ENCODE assay signal across 8 mouse cellular contexts in genomic region chr4:115890553-115890952, GRCm38 (mm10). TPM values are rescaled to one million over a fixed set of nuclear protein-coding genes. Genes with fewer than 3 reads are reported as not detected.
DNase-seq lines count a peak whose midpoint lies in the region; ATAC-seq lines count a peak whose summit lies in the region.

Gene 6430628N08Rik (plus strand): TSS chr4:115890665.

- H3K27me3 ChIP-seq in embryonic facial prominence, embryonic 13.5 days, result peaks cover 57% of the 10 kb centered on the region
- peaks cover 84% of the 10 kb centered on the region for H3K27me3 ChIP-seq in limb, embryonic 10.5 days (ENCODE audit: low read depth, poor library complexity, severe bottlenecking)
- H3K27me3 ChIP-seq in neural tube, embryonic 12.5 days (replicated peaks), result peaks cover 39% of the 10 kb centered on the region

- no peak for ATAC-seq in embryonic facial prominence, embryonic 13.5 days (ENCODE audit: insufficient number of reproducible peaks, insufficient read depth, low FRiP score, low TSS enrichment, low read depth)
- 0 out of 2 replicates have a peak, but pooled peaks have one; percentile 7 for ATAC-seq in neural tube, embryonic 12.5 days (ENCODE audit: low FRiP score, low read depth)

- H3K4me1 ChIP-seq in embryonic facial prominence, embryonic 13.5 days, result peaks cover 11% of the 10 kb centered on the region
- H3K4me1 ChIP-seq in limb, embryonic 10.5 days, result peaks cover 19% of the 10 kb centered on the region
- H3K4me1 ChIP-seq in neural tube, embryonic 12.5 days, result peaks cover 11% of the 10 kb centered on the region

- H3K27ac ChIP-seq in embryonic facial prominence, embryonic 13.5 days, result no peak within 1 kb of the TSS
- H3K27ac ChIP-seq in limb, embryonic 10.5 days, result peak within 1 kb of the TSS; percentile 46; the same call in 1 of the 2 replicates
- no peak within 1 kb of the TSS for H3K27ac ChIP-seq in neural tube, embryonic 12.5 days

- DNase-seq in kidney, postnatal 4 days, result peak; percentile 29 to 45
- DNase-seq in kidney, adult 18-20 months, result no peak
- peak; percentile 58 for DNase-seq in limb, embryonic 10.5 days (ENCODE audit: low spot score)
- DNase-seq in thymus, adult 18-20 months, result no peak
- DNase-seq in thymus, postnatal 4 days, result no peak
- DNase-seq in spleen, postnatal 36 days (ENCODE audit: low spot score in 2 of 2), result no peak

- WGBS in embryonic facial prominence, embryonic 13.5 days, result 1% methylated on average over 31 of the region's 31 CpGs
- under 1% methylated on average over 31 of the region's 31 CpGs for WGBS in limb, embryonic 10.5 days
- WGBS in neural tube, embryonic 12.5 days, result under 1% methylated on average over 31 of the region's 31 CpGs

- peak within 1 kb of the TSS; percentile 49 for H3K9ac ChIP-seq in embryonic facial prominence, embryonic 13.5 days
- H3K9ac ChIP-seq in neural tube, embryonic 12.5 days, result 0 out of 2 replicates have a peak within 1 kb of the TSS, but pooled peaks have one; percentile 17

- no peaks in the 10 kb centered on the region for H3K36me3 ChIP-seq in embryonic facial prominence, embryonic 13.5 days
- H3K36me3 ChIP-seq in limb, embryonic 10.5 days, result no peaks in the 10 kb centered on the region
- H3K36me3 ChIP-seq in neural tube, embryonic 12.5 days, result no peaks in the 10 kb centered on the region

- H3K9me3 ChIP-seq in embryonic facial prominence, embryonic 13.5 days, result no peaks in the 10 kb centered on the region
- no peaks in the 10 kb centered on the region for H3K9me3 ChIP-seq in limb, embryonic 10.5 days (replicated peaks)
- no peaks in the 10 kb centered on the region for H3K9me3 ChIP-seq in neural tube, embryonic 12.5 days

- H3K4me3 ChIP-seq in embryonic facial prominence, embryonic 13.5 days, result peak within 1 kb of the TSS; percentile 34
- peak within 1 kb of the TSS; percentile 51 for H3K4me3 ChIP-seq in limb, embryonic 10.5 days
- H3K4me3 ChIP-seq in neural tube, embryonic 12.5 days, result peak within 1 kb of the TSS; percentile 19; the same call in 1 of the 2 replicates

- H3K4me2 ChIP-seq in embryonic facial prominence, embryonic 13.5 days, result peak within 1 kb of the TSS; percentile 65
- H3K4me2 ChIP-seq in neural tube, embryonic 12.5 days (replicated peaks), result peak within 1 kb of the TSS; percentile 64

RNA-seq across cellular contexts. Expression of gene 6430628N08Rik, which starts in this region (rescaled TPM):
- not detected in 2 replicates for polyA plus RNA-seq in embryonic facial prominence, embryonic 13.5 days (2015; fragmentation: Nextera tagmentation; extraction: Ambion mirVana)
- 0.11 TPM in 1 of 2 replicates, not detected in the other for polyA plus RNA-seq in limb, embryonic 10.5 days (2016; fragmentation: Nextera tagmentation; extraction: Ambion mirVana)
- not detected in 2 replicates for polyA plus RNA-seq in neural tube, embryonic 12.5 days (2016; fragmentation: Nextera tagmentation; extraction: Ambion mirVana)

Comparison
In these comparisons a context has a peak if more than half of its experiments do, and no peak if none do; other contexts are left out.
1. DNase-seq: peak in kidney, postnatal 4 days (2 of 2); none in kidney, adult 18-20 months (single experiment), thymus, adult 18-20 months (0 of 2), thymus, postnatal 4 days (single experiment) and spleen, postnatal 36 days (0 of 2).
2. Peak in DNase-seq, H3K4me3 ChIP-seq and H3K27ac ChIP-seq in limb, embryonic 10.5 days; RNA of the gene not detected or under 1 TPM.
3. Peak in ATAC-seq, H3K4me3 ChIP-seq, H3K9ac ChIP-seq and H3K4me2 ChIP-seq in neural tube, embryonic 12.5 days; RNA of the gene not detected or under 1 TPM.
4. Peak in every context shown above with its lines, with median percentiles within 50 percentile points of each other: H3K4me3 ChIP-seq.